Mouse (Mus musculus) intestine, embryonic 15.5 days (tissue): ENCODE data around the gene Bcas3. TPM values are rescaled to one million over a fixed set of nuclear protein-coding genes. Genes with fewer than 3 reads are reported as not detected.

Source experiments
- ATAC-seq: fragments of 200-750 bp; cut with Nextera tagmentation; 2 replicates; pipeline ENCODE4 v1.8.0; 2017; ENCODE audit warnings: moderate TSS enrichment, moderate library complexity
- H3K27ac ChIP-seq: fragments of 300-500 bp; sonication (generic); 2 replicates; pipeline ENCODE4 v1.5.1; 2015; ENCODE audit warnings: mild to moderate bottlenecking, inconsistent platforms
- H3K27me3 ChIP-seq: fragments of 300-500 bp; sonication (generic); replicated peaks from 2 replicates; pipeline ENCODE4 v1.6.1; 2015; ENCODE audit warnings: inconsistent platforms
- H3K36me3 ChIP-seq: fragments of 300-500 bp; sonication (generic); 2 replicates; pipeline ENCODE4 v1.6.1; 2015; ENCODE audit warnings: inconsistent platforms
- H3K4me1 ChIP-seq: fragments of 300-500 bp; sonication (generic); replicated peaks from 2 replicates; pipeline ENCODE4 v1.6.1; 2015; ENCODE audit warnings: inconsistent platforms
- H3K4me2 ChIP-seq: fragments of 300-500 bp; sonication (generic); replicated peaks from 2 replicates; pipeline ENCODE4 v1.6.1; 2015; ENCODE audit warnings: mild to moderate bottlenecking, inconsistent platforms
- H3K4me3 ChIP-seq: fragments of 300-500 bp; sonication (generic); replicated peaks from 2 replicates; pipeline ENCODE4 v1.5.1; 2015; ENCODE audit warnings: inconsistent platforms
- H3K9ac ChIP-seq: fragments of 300-500 bp; sonication (generic); 2 replicates; pipeline ENCODE4 v1.6.1; 2015; ENCODE audit warnings: inconsistent platforms
- H3K9me3 ChIP-seq: fragments of 300-500 bp; sonication (generic); 2 replicates; pipeline ENCODE4 v1.6.1; 2016; ENCODE audit warnings: inconsistent platforms
- WGBS: fragments of 180-500 bp; shearing (Covaris S2); methylation state at CpG from one replicate; pipeline ENCODE4 v1.1.7; 2015; 5-methylcytosine and 5-hydroxymethylcytosine counted together
- polyA plus RNA-seq: library from polyadenylated mRNA; unstranded; fragments of >200 nt; fragmentation: Nextera tagmentation; extraction: Ambion mirVana; gene quantifications from 2 replicates; pipeline ENCODE4 v1.2.1, GENCODE M21; 2015

The Bcas3 gene
- polyA plus RNA-seq, 1 experiment from 2014 or later: 14.7 TPM

DNA sequence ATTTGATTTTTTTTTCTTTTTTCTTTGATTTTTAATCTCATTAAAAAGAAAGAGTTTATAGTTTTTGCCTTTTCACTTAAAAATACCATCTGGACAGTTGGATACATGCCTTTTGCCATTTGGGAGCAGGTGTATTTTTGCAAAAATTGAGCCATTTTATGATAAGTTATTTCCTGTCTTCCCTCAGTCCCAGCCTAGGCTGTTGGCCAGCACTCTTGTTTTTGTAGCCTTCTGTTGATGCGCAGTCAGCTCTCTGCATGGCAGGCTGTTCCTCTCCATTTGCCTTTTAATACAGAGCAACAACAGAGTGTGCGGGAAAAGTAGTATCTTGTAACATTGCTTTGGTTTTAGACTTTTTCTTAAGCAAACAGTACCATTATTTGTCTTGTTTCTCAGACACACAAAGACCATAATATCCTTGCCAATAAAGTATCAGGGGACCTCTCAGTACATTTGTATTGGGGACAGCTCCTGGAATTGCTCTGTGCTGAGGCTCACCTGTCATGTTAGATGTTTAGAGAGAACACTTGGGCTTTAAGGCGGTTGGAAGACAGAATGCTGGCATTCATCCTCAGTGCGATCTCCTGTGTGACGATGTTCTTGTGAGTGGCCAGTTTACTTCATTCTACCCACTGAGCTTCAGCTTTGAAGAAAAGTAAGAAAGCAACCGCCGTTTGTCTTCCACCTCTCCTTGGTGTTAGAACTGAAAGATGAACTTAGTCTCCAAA lies 23.6 kb upstream of the Bcas3 start:
- Histone ChIP-seq H3K9ac (no peak overlapping the region), H3K27me3 (no peaks in the 10 kb centered on the region), H3K27ac (no peak overlapping the region), H3K9me3 (no peaks in the 10 kb centered on the region), H3K36me3 (peaks cover 8% of the 10 kb centered on the region; the same call in 1 of the 2 replicates), H3K4me2 (no peak overlapping the region), H3K4me1 (no peaks in the 10 kb centered on the region), H3K4me3 (no peak overlapping the region)
- WGBS: 83% methylated on average over 7 of the region's 7 CpGs
- no peak for ATAC-seq

DNA sequence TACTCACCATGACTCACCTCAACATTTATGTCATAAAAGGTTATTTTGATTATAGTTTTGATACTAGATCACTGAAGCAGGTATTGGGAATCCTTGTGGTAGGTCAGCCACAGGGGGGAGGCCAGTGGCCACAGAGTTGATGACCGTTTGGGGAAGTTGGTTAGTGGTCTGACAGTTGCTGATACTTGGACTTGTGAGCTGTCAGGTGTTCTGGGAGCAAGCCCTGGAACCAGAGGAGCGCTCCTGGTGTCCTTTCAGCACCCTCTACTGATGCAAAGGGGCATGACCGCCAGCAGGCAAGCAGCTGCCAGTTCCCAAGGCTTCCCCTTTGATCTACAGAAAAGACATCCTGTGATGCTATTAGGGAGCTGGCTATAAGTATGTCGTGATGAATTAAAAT lies 18.2 kb upstream of the Bcas3 start:
- WGBS: 41% methylated on average over 4 of the region's 4 CpGs
- Histone ChIP-seq H3K27ac (no peak overlapping the region), H3K27me3 (no peaks in the 10 kb centered on the region), H3K9ac (no peak overlapping the region), H3K4me1 (no peaks in the 10 kb centered on the region), H3K4me2 (no peak overlapping the region), H3K36me3 (peaks cover 12% of the 10 kb centered on the region; the same call in 1 of the 2 replicates), H3K4me3 (no peak overlapping the region), H3K9me3 (no peaks in the 10 kb centered on the region)
- no peak for ATAC-seq

- Histone ChIP-seq H3K4me1 (no peaks in the 10 kb centered on the region), H3K4me3 (no peak overlapping the region), H3K9ac (no peak overlapping the region), H3K36me3 (peaks cover 14% of the 10 kb centered on the region; the same call in 1 of the 2 replicates), H3K27ac (no peak overlapping the region), H3K9me3 (no peaks in the 10 kb centered on the region), H3K27me3 (no peaks in the 10 kb centered on the region), H3K4me2 (no peak overlapping the region)
- 92% methylated on average over 6 of the region's 6 CpGs for WGBS
- peak; percentile 71; the same call in 1 of the 2 replicates for ATAC-seq
These were observed 13.7 kb upstream of the Bcas3 start for GRCm38 (mm10) chr11:85339173-85339831.

DNA sequence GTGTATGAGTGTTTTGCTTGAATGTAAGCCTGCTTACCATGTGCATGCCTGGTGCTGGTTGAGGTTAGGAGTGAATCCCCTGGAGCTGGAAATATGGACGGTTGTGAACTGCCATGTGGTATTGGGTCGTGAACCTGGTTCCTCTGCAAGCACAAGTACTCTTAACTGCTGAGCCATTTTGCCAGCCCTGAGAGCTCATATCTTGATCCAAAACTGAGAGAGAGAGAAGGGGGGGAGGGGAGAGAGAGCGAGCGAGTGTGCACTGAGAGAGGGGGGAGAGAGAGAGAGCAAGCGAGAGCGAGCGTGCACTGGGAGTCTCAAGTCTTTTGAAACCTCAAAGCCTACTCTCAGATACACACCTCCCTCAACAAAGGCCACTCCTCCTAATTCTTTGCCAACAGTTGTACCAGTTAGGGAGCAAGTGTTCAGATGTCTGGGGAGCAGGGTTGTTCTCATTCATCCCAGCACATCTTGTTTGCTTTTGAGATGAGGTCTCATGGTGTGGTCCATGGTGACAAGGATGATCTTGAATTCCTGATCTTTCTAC lies 12.8 kb upstream of the Bcas3 start:
- no peaks in the 10 kb centered on the region for H3K9me3 ChIP-seq
- ATAC-seq: no peak
- peaks cover 14% of the 10 kb centered on the region; the same call in 1 of the 2 replicates for H3K36me3 ChIP-seq

GRCm38 (mm10) chr11:85353819-85354218 lies 852 bp downstream of the Bcas3 start:
- H3K9me3 ChIP-seq: no peaks in the 10 kb centered on the region
- H3K27me3 ChIP-seq: no peaks in the 10 kb centered on the region
- H3K9ac ChIP-seq: 0 out of 2 replicates have a peak overlapping the region, but pooled peaks have one; percentile 87
- peak overlapping the region; percentile 90 for H3K4me2 ChIP-seq
- 58% methylated on average over 4 of the region's 4 CpGs for WGBS
- no peaks in the 10 kb centered on the region for H3K36me3 ChIP-seq
- no peak for ATAC-seq
- H3K4me3 ChIP-seq: no peak overlapping the region
- H3K27ac ChIP-seq: no peak overlapping the region
- H3K4me1 ChIP-seq: no peaks in the 10 kb centered on the region

More for the DNA sequence above, 12.8 kb upstream of the Bcas3 start:
- 91% methylated on average over 7 of the region's 7 CpGs for WGBS
- Histone ChIP-seq H3K4me3 (no peak overlapping the region), H3K27me3 (no peaks in the 10 kb centered on the region), H3K9ac (no peak overlapping the region), H3K4me1 (no peaks in the 10 kb centered on the region), H3K4me2 (no peak overlapping the region), H3K27ac (no peak overlapping the region)

DNA sequence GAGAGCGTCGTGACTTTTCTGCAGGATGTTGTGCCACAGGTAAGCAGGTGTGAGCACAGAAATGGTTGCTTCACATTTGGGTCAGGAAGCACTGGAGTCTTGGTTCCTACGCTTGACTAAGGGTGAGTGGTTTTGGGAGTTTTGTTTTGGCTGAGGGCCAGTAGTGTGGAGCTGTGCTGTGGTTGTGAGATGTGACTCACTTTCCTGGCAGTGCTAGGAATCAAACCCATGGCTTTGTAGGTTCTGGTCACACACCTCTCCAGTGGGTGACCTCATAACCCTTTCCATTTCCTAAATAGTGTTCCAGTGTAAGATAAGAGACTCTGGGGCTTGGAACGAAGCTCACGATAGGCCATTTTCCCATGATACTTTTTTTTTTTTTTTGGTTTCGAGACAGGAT lies 6.7 kb downstream of the Bcas3 start:
- Histone ChIP-seq H3K9me3 (no peaks in the 10 kb centered on the region), H3K9ac (no peak overlapping the region), H3K4me3 (no peak overlapping the region), H3K36me3 (0 out of 2 replicates have a peak, but pooled peaks cover 4% of the 10 kb centered on the region), H3K27me3 (no peaks in the 10 kb centered on the region), H3K4me1 (no peaks in the 10 kb centered on the region), H3K27ac (no peak overlapping the region), H3K4me2 (no peak overlapping the region)
- no peak for ATAC-seq
- 91% methylated on average over 6 of the region's 6 CpGs for WGBS

DNA sequence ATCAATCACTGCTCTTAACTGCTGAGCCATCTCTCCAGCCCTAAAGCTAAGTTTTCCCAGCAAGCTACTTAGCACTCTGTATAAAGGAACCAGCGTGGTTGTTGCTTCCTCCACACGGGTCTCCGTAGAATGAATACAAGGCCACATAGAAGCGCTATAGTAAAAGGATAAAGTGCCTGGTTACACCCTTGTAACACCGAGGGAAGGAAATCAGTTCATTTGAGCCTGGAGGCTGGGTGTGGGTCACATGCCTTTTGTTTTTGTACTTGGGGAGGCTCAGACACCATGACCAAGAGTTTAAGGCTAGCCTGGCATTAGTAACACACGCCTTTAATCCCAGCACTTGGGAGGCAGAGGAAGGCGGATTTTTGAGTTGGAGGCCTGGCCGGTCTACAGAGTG lies 8.7 kb downstream of the Bcas3 start:
- Histone ChIP-seq H3K4me3 (no peak overlapping the region), H3K4me1 (no peaks in the 10 kb centered on the region), H3K36me3 (0 out of 2 replicates have a peak, but pooled peaks cover 4% of the 10 kb centered on the region), H3K4me2 (no peak overlapping the region), H3K9ac (no peak overlapping the region), H3K27me3 (no peaks in the 10 kb centered on the region), H3K27ac (no peak overlapping the region), H3K9me3 (no peaks in the 10 kb centered on the region)
- no peak for ATAC-seq
- WGBS: 89% methylated on average over 8 of the region's 8 CpGs

- no peak for ATAC-seq
- Histone ChIP-seq H3K4me2 (no peak overlapping the region), H3K27me3 (no peaks in the 10 kb centered on the region), H3K27ac (no peak overlapping the region), H3K4me3 (no peak overlapping the region), H3K9ac (no peak overlapping the region), H3K4me1 (no peaks in the 10 kb centered on the region), H3K9me3 (no peaks in the 10 kb centered on the region), H3K36me3 (0 out of 2 replicates have a peak, but pooled peaks cover 4% of the 10 kb centered on the region)
- 87% methylated on average over 3 of the region's 3 CpGs for WGBS
These were observed 13.2 kb downstream of the Bcas3 start for GRCm38 (mm10) chr11:85366168-85366567.

GRCm38 (mm10) chr11:85367823-85368222 lies 14.9 kb downstream of the Bcas3 start:
- Histone ChIP-seq H3K27me3 (no peaks in the 10 kb centered on the region), H3K4me2 (no peak overlapping the region), H3K4me1 (no peaks in the 10 kb centered on the region), H3K9me3 (no peaks in the 10 kb centered on the region), H3K4me3 (no peak overlapping the region), H3K9ac (no peak overlapping the region), H3K27ac (no peak overlapping the region), H3K36me3 (0 out of 2 replicates have a peak, but pooled peaks cover 4% of the 10 kb centered on the region)
- WGBS: 82% methylated on average over 3 of the region's 3 CpGs
- no peak for ATAC-seq

- no peak overlapping the region for H3K4me2 ChIP-seq
- 87% methylated on average over 3 of the region's 3 CpGs for WGBS
- H3K9me3 ChIP-seq: no peaks in the 10 kb centered on the region
- H3K27me3 ChIP-seq: no peaks in the 10 kb centered on the region
- ATAC-seq: no peak
- H3K4me3 ChIP-seq: no peak overlapping the region
- H3K9ac ChIP-seq: no peak overlapping the region
- H3K27ac ChIP-seq: no peak overlapping the region
- H3K4me1 ChIP-seq: no peaks in the 10 kb centered on the region
- H3K36me3 ChIP-seq: no peaks in the 10 kb centered on the region
These were observed 26.1 kb downstream of the Bcas3 start for GRCm38 (mm10) chr11:85379091-85379490.

- ATAC-seq: no peak
- no peak overlapping the region for H3K4me2 ChIP-seq
- 19% methylated on average over 1 of the region's 1 CpGs for WGBS
These were observed 27.1 kb downstream of the Bcas3 start for GRCm38 (mm10) chr11:85380046-85380445.

DNA sequence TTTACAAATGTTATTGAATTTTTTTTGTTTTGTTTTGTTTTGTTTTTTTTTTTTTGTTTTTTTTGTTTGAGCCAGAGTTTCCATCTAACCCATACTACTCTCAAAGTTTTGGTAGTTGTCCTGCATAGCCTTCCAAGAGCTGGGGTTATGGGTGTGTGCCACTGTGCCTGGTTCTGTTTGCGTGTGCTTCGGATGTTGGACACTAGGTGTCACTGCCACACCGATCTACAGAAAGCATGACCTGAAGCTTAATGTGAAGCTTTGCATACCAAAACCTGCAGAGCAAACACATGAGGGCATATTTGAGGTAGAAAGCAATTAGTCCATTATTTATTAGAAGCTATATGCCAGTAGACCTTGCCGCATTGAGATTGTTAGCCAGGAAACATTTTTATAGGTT lies 29.1 kb downstream of the Bcas3 start:
- Histone ChIP-seq H3K27me3 (no peaks in the 10 kb centered on the region), H3K27ac (no peak overlapping the region), H3K4me1 (no peaks in the 10 kb centered on the region), H3K9ac (no peak overlapping the region), H3K4me2 (no peak overlapping the region), H3K36me3 (no peaks in the 10 kb centered on the region), H3K4me3 (no peak overlapping the region), H3K9me3 (no peaks in the 10 kb centered on the region)
- ATAC-seq: no peak
- WGBS: 10% methylated on average over 4 of the region's 4 CpGs

More at GRCm38 (mm10) chr11:85380046-85380445, 27.1 kb downstream of the Bcas3 start:
- Histone ChIP-seq H3K27me3 (no peaks in the 10 kb centered on the region), H3K4me3 (no peak overlapping the region), H3K9ac (no peak overlapping the region), H3K27ac (no peak overlapping the region), H3K36me3 (no peaks in the 10 kb centered on the region), H3K4me1 (no peaks in the 10 kb centered on the region), H3K9me3 (no peaks in the 10 kb centered on the region)
